Mouse (Mus musculus): ENCODE data around the gene Efcab8.
"Not testable (repeated sequence)": the region's sequence is repeated elsewhere in the genome, so short reads cannot be mapped to it uniquely, and the experiment has no call there.

Efcab8 gene

GRCm38 (mm10) chr2:153825900-153826299 lies 46.2 kb downstream of the Efcab8 start:
- DNase-seq (ENCODE audit: low spot score) = not testable (repeated sequence)

GRCm38 (mm10) chr2:153827171-153827830 lies 47.6 kb downstream of the Efcab8 start:
- no peak for DNase-seq (ENCODE audit: low spot score)

DNA sequence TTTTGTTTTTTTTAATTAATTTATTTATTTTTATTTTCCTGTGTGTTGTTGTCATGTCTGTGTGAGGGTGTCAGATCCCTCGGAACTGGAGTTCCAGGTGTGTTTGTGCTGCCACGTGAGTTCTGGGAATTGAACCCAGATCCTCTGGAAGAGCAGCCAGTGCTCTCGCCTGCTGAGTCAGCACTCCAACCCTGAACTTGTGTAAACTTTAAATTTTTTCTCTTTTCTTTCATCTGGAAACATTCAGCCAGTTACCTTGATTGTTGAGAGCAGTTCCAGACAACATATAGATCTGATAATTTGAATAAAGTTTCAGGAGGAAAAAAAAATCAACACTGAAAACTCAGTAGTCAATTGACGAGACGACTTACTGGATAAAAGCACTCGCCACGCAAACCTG lies 49.0 kb downstream of the Efcab8 start:
- DNase-seq (ENCODE audit: low spot score) = no peak

DNA sequence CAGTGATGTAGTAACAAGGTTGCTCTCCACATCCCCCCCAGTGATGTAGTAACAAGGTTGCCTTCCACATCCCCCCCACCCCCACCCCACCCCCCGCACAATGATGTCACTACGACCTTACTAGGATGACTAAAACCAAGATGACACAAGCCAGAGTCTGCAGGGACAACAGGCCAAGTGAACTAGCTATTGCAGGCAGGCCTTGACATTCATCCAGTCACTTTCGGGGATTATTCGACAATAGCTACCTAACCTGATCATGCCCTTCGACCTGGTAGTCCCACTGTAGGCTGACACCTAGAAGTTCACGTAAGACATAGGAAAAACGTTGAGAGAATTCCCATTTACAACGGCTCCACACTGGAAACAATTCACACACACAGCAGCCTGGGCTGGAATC lies 53.6 kb downstream of the Efcab8 start:
- DNase-seq (ENCODE audit: low spot score) = no peak

DNA sequence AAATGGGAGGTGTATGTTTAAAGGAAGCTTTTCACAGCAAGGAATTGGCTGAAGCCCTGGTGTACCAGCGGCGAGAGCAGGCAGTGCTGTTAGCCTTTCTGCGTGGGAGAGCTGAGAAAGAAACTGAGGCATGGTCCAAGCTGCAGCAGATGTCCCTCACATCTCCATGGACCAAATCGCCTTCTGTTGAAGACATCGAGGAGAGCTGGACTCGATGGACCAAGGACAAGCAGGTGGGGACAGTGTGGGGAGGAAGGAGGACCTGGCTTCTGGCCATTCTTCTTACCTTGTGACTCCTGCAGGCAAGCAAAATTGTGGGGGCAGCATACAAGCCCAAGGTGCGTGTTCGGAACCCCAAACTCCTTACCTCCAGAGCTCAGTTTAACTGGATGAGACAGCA lies 63.1 kb downstream of the Efcab8 start:
- DNase-seq (ENCODE audit: low spot score) = no peak

DNA sequence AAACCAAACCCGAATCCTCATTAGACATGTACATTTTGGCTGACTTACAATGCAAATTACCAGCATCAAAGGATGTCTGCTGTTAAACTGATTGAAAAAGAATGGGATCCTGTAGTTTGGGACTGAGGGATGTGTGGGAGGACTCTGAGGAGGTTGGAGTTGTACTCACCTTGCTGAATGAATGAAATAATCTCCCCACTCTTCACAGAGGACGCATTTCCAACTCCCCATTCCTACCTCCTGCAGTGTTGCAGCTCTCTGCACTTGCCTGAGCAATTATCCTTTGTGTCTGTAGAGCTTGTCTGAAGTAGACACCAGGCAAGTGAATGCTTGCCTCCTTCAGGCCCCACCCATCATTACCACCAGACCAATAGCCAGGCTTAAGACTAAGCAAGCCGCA lies 68.7 kb downstream of the Efcab8 start:
- DNase-seq (ENCODE audit: low spot score) = no peak

- no peak for DNase-seq (ENCODE audit: low spot score)
These were observed 70.8 kb downstream of the Efcab8 start for GRCm38 (mm10) chr2:153850351-153851029.

GRCm38 (mm10) chr2:153851030-153851360 lies 71.3 kb downstream of the Efcab8 start:
- peak; percentile 10 for DNase-seq (ENCODE audit: low spot score)

GRCm38 (mm10) chr2:153853544-153853943 lies 73.8 kb downstream of the Efcab8 start:
- DNase-seq (ENCODE audit: low spot score) = no peak

- DNase-seq (ENCODE audit: low spot score) = no peak
These were observed 79.8 kb downstream of the Efcab8 start for GRCm38 (mm10) chr2:153859581-153859980.

DNA sequence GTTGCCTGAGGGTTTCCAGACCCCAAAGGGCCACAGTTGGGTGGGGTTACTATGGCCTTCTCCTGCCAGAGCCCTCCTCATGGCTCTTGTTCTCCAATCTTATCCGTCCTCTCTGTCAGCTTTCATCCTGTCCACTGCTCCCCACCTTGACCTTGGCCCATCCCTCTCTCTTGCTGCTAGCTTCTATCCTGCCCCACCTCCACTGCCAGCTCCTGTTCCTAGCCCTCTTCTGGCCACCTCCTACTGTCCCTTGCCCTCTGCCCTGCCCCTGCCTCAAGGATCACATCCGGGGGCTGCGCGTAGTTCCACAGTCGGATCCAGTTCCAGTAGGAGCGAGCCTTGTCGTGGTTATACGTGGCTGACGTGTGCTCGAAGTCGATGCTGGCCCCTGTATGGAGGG lies 80.6 kb downstream of the Efcab8 start:
- no peak for DNase-seq (ENCODE audit: low spot score)

DNA sequence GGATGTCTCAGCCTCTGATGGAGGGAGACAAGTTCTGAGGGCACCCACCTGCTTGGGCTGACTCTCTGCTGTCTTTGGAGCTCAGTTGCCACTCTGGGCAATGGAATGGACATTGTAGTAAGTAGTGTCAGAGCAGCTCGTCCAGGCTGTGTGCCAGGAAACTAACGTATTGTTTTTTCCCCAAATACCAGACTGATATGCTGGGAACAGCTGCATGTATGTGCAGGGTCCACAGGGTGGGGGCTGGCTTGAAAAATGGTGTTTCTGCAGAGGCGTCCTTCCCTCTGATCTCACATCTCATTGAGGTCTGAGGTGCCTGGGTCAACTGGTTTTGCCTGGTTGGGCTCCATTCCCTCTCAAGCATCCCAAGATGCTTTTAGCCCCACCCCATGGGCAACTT lies 81.0 kb downstream of the Efcab8 start:
- DNase-seq (ENCODE audit: low spot score) = no peak

DNA sequence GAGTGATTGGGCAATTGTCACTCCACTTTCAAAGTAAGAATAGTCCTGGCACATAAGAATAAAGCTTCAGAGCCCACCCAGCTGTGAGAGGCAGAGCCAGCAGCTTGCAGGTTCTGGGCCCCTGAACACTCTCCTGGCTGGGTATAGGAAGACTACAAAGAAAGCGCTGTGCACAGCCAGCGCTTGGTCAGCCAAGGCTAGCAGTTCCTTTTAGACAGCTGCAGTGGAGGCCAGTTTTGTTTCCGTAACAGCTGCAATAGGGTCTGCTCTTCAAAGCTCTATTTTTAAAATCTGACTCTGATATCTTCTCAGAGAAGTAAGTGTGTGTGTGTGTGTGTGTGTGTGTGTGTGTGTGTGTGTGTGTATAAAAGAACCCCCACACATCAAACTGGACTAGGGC lies 82.2 kb downstream of the Efcab8 start:
- DNase-seq (ENCODE audit: low spot score) = no peak

DNA sequence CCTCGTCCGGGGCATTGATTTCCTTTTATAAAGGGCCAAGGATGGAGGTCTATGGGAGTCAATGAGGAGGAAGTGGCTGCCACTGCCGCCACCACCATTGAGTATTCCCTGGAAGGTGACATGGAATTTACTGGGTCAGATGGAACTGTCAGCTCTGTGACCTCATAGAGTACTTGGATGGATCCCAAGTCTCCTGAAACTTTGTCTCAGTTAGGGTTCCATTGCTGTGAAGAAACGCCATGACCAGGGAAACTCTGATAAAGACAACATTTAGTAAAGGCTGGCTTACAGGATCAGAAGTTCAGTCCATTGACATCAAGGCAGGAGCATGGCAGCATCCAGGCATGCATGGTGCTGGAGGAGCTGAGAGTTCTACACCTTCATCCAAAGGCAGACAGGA lies 91.3 kb downstream of the Efcab8 start, which contains the start of gene Sun5:
TSS of gene Sun5 (minus strand) at position 101 of the 400 bp plus-strand sequence.
- no peak for DNase-seq (ENCODE audit: low spot score)

- no peak for DNase-seq (ENCODE audit: low spot score)
These were observed 95.0 kb downstream of the Efcab8 start, which contains the start of gene Bpifb2 for GRCm38 (mm10) chr2:153874745-153875144. TSS of gene Bpifb2 (plus strand) at chr2:153875045.

All from yolk sac, embryonic 10.5 days (tissue).